Mouse (Mus musculus) spleen, postnatal 14 days (tissue): Measurements from ENCODE around the gene Sox5.

ENCODE experiments used
- DNase-seq, 2 experiments: peaks; one replicate each; pipeline ENCODE4 v3.0.0; 2021 to 2022; ENCODE audit warnings: low spot score in 2 of 2

The Sox5 gene

DNA sequence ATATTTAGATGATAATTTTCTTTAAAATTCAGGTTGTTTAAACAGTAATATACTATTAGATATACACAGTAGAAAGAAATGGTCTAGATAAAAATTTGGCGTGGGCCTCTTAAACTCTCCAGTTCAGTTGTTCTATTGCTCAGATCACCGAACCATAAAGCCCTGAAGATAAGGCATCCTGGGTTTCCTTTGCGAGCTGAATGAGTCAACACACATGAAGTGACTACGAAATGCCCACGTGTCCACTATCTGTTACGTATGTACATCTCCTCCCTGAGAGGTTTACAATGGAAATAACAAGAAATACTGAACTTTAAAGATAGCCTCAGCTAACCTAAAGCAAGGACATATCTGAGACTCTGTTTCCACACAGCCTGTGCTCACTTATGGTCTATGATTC is 296.2 kb downstream of the Sox5 start:
- DNase-seq: no peak

DNA sequence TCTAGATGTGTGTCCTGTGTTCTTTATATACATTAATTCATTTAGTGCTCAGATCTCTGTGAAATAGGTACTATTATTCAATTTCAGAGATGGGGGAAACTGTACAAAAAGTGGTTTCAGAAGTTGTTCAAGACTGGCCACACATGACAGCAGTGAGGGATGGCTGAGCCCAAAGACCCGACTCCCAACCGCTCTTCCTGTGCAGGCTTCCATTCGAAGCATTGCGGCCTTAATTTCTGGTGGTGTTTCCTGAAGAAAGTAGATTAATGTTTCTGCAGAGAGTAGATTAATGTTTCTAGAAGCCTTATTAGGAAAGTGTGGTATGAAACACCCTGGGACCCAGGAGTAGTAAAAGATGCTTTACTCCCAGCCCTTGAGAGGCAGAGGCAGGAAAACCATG is 298.6 kb downstream of the Sox5 start:
- DNase-seq: no peak

DNA sequence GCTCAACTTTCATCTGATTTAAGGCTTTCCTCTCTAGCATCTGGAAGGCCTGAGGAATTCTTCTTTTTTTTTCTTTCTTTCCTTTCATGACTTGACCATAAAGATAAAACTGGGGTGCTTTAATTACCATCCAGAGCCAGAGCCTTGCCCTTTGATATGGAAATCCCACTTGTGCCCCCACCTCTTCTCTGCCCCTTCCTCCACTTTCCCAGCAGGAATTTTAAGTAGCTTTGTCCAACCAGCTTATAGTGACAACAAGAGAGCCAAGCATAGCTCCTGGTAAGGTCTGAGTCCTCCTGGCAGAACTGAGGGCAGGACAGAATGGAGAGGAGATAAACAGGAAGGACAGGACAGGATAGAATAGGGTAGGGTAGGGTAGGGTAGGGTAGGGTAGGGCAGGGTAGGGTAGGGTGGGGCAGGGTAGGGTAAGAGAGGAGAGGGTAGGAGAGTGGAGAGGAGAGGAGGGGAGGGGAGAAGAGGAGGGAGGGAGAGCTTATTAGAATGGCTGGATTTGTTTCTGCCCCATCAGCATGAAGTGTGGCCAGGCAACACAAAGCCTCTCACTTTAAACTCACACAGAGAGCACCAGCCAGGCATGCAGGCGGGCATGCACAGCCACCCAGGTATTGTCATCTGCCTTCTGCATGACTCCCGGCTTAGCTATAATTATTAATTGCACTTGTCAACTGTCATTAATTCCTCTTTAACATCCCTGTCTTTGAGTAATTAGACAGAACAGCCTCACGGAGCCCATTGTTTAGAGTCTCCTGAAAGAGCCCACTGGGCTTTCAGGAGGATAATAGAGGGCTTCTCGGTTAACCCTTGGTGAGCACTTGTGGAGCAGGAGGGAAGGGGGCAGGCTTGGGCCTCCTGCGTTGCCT is 300.9 kb downstream of the Sox5 start:
- no peak for DNase-seq

DNA sequence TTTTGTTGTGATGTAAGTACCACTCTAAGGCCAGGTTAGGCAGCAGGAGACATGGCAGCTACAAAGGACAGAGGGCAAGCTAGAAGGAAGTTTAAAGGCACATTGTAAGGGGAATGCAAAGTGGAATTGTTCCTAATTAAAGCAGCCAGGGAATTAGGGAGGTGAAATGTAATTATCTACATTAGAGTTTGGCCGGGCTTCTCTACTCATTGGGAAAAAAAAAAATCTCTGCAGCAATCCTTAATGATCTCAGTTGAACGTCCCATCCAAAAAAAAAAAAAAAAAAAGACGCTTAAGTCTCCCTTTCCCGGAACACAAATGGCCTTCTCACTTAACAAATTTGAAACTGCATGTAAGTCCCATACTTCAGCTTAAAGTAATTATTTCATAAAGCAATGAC is 301.9 kb downstream of the Sox5 start:
- no peak for DNase-seq

DNA sequence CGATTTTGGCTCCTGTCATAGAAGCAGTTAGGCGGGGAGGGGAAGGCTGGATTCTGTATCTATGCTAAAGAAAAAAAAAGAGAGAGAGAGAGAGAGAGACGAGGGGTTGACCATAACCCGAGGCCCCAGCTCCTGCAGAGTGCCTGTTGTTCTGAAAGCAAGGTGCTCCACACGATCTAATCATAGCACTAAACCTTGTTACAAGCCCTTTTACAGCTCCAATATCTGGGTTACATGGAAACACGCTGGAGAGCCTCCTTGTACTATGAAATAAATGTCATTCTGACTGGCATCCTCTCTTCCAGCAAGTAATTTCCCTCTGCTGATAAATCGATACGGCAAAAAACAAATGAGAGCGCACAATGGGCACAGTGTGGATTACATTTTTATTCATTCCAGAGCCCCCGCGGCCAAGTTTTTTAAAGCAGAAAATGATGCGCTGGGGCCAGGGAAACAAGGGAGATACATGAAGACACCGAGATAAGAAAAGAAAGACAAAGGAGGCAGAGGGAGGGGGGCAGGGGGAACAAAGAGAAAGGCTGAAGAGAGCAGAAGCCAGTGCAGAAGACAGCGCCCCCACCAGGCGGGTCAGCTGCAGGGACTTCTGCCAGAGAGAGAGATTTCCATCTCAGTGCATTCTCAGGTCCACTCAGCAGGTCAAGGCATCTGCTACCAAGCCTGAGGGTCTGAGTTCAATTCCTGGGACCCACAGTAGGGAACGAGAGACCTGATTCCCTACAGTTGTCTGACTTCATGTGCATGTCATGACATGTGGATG is 304.3 kb downstream of the Sox5 start:
- no peak for DNase-seq

DNA sequence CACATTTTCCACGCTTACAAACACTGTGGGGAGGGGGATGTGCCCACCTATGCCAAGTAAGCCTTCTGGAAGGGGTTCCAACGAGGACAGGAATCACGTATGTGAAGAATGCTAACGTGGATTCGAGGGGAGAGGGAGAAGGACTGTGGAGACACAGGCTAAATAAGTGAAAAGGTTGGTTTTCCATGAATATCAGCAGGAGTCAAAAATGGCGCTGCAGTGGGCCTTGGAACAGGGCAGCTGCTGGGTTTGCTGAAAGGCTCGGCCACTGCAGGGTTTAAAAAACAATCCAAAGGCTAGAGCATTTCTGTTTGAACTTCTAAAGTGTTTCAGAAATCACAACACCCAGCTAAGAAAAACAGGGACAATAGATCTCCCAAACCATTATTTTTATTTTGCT is 308.3 kb downstream of the Sox5 start:
- DNase-seq: no peak

DNA sequence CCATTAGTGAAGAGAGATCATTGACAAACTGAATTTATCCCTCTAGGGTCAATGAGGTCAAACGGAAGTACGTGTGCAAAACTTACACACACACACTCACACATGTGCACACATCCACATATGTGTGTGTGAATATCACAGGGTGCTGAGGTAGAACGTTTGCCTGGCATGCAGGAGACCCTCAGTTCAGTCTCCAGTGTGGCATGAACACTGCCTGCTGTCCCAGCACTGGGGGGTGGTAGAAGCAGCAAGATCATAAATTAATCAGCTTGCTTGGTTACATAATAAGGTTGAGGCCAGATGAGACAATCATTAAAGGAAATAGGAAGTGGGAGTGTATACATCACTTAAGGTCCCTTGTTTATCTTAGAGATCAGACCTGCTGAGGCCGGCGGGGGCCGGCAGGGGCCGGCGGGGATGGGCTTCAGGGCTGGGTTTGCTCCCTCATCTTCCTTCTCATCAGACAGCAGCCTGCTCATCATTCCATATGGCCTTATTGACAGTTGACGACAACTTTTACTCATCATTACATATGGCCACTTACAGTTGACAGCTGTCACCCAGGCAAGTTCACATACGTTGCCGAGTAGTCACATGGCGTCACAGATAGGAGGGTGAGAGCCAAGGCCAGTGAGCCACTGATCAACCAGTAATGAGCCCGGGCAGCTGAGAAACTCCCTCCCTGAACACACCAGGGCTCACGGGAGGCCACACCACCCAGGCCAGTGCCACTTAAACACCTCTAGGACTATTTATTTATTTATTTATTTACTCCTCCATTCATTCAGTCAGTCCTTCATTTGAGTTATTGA is 309.5 kb downstream of the Sox5 start:
- no peak for DNase-seq

DNA sequence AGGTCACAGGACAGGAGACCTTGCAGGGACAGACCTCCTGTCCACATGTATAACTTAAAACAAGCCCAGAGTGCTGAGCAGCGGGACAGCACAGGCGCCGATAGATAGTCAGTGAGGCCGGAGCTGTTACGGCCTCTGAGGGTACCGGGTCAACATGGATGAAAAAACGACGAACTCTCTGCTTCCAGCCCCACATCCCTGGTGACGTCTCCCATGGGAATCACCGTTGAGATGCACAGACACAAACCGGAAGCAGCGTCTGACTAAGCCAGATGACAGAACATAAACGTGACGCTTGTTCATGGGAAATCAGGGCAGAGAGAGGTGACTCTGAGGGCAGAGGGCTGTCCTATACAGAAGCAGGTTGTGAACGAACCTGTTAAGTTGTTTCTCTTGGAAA is 315.1 kb downstream of the Sox5 start:
- no peak for DNase-seq

DNA sequence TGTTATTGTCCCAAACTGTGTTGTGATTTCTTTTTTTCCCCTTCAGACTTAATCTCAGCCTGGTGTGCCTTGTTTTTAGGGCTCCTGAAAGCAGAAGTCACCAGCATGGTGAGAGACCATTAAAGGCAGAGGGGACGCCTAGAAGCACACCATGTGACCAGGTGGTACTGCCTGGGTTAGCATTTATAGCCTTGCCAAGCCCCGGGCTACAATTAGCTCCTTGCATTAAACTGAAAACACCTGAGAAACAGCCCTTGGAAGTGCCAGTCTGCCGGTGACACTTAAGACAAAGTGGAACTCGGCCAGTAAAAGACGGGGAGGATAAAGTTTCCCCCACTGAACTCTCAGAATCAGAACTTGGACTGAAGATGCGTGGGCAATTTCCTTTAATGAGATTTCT is 318.1 kb downstream of the Sox5 start:
- no peak for DNase-seq

DNA sequence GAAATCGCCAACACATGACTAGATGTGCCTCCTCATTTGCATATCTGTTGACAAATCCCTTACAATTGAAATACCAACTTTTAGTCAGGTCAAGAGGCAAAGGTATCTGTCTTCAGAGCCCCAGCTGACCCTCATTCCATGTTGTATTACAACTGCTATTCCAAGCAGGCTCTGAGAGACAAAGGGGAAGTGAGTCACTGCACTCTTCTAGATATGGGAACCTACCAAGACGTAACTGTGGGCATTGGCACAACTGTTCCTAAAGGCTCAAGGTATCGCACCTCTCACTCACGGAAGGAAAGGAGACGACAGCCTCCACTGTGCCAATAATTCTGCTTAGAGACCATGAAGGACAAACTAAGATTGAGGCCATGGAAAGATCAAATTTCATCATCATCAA is 318.5 kb downstream of the Sox5 start:
- DNase-seq: no peak

DNA sequence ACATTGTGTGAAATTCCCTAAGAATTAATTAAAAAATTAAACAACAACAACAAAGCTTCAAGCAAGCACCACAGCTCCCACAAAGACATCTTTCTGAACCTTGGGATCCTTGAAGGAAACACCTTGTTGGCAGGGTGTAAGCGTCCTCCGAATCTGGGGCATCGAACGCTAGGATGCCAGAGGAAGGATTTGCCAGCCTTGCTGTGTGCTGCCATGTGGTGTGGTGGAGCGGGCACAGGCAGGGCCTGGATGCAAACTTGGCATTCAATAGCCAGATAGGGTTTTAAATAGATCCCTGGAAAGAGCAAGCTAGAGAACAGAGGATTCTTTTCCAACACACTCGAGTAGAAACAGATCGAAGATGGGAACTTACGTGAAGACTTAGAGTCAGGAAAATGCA is 322.3 kb downstream of the Sox5 start:
- DNase-seq: no peak

DNA sequence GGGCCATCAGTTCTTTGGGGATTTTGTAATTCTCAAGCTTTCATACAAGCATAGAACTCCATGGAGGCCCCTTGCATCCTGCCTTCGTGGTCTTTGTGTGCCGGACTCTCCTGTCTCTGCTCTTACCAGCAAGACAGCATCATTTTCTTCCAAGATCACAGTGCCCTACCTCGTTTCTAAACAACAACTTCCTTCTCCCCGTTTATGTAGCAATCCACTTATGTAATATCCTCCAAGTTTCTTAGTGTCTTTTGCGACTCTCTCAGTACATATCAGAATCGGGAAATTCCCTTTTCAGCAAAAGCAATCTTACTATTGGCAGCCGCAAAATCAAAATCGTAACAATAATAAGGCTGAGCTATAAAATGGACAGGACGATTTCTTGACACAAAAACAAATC is 324.3 kb downstream of the Sox5 start:
- DNase-seq: no peak

DNA sequence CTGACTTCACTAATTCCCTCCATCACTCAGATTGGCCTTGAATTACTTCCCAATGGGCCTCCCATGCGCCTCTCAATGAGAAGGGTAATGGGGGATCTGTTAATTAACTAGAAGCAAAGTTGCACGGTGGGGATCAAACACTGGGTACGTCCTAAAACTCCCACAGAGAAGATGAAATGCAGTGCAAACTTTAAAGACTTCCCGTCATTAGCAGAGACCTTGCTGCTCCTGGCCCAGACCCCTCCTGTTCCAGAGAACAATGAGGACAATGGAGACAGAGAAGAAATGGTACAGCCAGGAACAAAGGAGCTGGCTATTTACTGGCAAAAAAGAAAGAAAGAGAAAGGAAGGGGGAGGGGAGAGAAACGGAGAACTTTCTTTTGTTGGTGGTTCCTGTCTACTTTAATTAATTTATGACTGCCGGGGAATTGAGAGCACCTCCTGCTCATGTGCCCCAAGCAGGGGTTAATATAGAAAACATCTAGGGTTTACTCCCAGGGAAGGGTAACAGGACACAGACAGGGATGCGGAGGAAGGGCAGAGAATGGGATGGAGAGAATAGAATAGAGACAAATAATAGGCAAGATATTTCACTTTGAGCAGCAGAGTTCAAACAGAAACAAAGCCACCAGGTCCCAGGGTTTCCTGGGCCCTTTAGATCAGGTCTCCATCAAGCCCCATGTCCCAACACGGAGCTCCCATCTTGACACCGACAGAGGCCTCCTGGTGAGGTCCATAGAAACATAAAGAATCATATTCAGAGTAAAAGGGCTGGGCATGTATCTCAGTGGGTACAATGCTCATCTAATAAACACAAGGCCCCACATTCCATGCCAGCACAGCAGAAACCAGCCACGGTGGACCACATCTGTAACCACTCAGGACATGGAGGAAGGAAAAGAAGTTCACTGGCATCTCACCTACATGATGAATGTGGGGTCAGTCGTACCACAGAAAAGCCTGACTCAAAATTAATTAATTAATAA is 327.2 kb downstream of the Sox5 start:
- DNase-seq: no peak

DNA sequence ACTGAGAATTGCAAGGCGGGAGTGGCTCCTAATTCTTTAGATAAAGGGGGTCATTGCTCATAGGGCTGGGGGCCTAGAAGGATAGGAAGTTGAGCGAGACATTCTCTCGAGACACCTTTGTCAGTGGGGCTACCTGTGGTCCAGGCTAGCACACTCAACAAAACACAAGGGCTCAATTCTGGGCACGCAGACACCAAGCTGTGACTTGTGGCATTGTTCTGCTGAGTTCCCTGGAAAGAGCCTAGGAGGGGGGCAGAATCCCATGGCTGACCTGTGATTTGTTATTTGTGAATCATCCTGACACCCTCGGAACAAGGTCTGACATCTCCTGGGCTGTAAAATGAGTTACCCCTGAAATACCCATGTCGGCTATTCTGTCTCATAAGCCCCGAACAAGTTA is 328.2 kb downstream of the Sox5 start:
- DNase-seq: no peak

DNA sequence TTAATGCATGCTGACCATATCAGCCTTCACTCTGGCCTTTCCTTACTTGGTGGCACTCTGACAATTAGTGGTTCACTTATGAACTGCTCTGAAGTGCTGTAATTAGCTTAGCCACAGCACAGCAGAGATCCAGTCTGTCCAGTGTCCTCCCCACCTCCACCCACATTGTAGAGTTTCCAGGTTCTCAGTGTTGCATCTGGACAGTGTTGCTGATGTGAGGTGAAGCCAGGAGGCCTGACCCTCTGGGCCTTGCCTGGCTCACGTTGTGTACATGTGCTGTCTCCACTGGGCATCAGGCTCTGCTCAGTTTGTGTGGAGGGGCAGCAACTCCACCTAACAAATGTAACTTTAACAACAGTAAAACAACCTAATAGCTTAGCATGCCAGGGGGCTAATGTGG is 328.6 kb downstream of the Sox5 start:
- no peak for DNase-seq

DNA sequence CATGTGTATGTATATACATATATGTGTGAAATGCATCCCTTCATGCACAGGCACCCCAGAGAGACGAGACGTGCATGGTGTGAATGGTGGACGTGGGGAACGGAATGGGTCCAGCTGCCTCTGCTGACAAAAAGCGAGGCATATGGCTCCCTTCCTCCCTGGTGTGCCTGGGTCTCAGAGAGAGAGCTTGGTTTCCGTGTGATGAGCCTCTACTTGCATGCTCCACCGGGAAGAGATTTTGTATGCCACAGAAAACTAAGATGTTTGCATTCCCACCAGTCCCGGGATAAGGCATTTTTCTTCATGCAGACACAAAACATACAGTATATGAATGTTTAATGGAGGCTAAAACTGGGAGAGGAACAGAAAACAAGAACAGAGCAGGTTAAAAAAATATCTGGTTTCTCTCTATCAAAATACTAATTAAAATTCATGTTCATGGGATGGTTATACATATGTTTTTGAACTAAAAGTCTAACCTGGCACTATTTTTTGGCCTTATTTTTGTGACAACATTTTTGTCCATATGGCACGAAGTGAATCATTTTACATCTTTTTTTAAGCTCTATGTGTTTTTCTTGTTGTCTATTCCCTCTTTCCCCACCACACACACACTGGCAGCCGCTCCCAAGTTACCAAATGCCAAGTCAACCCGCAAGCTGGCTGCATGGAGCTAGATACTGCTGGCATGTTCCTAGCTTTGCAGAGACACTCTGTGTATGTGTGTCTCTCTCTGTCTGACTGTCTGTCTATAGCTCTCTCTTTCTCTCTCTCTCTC is 329.4 kb downstream of the Sox5 start:
- DNase-seq: no peak

DNA sequence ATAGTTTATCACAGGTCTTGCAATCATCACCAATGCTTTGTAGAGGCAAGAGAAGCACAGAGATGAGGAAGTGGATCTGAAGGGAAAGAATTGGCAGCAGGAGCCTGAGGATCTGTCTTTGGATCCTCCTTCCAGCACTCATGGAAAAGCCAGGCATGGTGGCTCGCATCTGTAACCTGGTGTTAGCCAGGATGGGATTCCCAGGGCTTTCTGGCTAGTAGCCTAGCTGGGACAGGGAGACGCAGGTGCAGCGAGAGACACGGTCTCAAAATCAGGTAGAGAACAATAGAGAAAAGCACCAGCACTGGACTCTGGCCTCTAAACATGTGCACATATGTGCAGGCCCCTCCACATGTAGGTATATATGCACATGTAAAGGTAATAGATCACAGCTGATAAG is 330.1 kb downstream of the Sox5 start:
- DNase-seq: no peak

DNA sequence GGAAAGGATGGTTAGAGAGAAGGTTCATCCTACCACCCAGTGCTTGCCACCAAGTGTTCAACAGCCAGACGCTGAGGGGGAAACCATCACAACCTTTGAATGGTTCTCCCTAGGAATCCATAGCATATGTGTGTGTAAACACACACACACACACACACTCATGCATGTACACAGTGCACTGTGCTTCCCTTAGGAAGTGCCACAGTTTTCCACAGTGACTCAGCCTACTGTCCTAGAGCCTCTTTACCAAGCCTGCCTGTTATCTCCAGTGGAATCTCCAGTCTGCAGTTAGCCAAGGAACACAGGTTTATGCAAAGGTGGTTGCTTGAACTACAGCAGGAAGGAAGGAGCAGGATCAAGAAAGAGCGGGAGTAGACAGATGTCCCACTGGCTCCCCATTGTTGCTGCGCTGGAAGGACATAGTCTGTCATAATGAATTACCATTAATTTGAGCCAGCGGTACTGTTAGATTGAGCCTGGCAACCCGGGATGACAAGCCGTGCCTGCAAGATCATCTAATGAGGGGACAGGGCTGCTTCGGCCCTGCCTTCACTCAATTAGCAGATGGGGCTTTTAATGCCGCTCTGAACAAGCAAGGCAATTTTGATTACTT is 335.9 kb downstream of the Sox5 start:
- no peak for DNase-seq

DNA sequence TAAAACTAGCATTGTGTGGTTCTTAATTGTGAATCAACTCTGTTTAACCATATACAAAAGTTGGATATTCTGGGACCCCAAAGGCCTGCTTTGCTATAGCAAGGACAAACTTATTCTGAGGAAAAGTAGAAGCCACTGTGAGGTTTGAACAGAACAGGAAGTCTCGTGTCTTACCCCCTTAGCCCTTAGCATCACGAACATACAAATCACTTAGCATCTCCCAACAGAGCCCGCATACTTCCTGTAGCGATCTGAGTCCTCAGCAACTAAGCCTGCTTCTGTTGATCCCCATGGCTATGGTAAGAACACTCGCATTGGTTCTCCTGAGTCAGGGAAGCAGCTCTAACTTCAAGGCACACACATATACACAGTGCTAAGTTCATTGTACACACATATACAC is 337.4 kb downstream of the Sox5 start:
- DNase-seq: no peak

DNA sequence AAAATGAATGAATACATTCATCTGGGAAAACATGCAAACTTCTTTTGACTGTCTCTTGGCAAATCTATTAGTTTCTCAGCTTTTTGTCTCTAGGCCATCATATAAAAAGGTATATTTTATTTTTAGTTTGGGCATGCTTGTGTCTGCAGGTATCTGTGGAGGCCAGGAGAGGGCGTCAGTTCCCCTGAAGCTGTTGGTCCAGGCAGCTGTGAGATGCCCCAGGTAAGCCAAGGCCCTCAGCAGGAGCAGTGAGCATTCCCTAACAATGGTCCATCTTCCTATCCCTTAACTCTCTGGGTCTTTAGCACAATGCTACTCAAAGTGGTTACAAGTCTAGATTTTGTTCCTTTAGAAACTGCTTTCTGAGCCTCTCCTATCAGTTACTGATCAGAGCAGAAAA is 338.1 kb downstream of the Sox5 start:
- DNase-seq: no peak
